Mouse (Mus musculus) CD4-positive naive resting alpha-beta T cell, adult 57 days (primary cell): ENCODE results near the gene Fbxl8. TPM values are rescaled to one million over a fixed set of nuclear protein-coding genes. Genes with fewer than 3 reads are reported as not detected.

Source experiments
- total RNA-seq: library from RNA; stranded (reverse); gene quantifications from one replicate; pipeline ENCODE4 v1.2.4, GENCODE M21; 2023

The Fbxl8 gene
- 11.0 TPM for total RNA-seq

DNA sequence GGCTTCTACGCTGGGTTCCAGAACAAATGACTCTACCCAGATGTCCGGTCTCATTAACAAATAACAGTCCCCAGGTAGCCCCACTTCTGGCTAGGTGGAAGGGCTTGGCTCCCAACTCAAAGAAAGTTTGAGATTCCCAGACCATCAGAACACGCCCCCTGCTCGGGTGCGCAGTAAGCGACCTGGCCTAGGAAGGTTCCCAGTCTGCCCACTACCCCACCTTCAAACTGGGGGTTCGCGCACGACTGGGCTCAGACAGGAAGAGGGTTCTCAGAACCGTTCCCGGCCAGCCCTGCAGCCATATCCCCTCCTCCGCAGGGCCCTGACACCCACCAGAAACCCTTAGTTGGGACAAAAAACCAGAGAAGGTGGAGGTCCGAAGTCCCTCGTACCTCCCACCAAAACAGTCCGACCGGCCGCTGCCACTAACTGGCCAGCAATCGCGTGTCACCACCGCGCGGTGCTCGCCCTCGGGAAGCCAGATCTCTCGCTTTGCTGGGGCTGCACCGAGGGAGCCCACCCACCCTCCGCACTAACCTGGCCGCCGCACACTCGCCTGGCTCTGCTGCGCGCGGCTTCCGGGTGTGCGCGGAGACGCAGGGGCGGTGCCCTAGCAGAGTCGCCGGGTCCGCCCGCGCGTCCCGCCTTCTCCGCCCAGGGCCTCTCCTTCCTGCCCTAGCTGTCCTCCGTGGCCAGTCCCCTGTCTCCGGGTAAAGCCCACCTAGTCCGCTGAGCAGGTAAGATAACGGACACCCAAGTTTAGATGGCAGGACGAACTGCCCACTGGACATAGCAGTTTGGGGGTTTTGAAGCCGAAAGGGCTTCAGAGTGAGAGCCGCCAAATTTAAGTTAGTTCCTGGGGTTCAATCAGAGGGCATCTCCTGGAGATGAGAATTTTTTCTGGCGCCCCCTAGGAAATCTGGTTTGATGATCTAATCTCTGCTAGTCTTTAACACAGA is at the start of gene Fbxl8, which contains the start of gene Tradd:
Gene Fbxl8 (plus strand): TSS at position 625 of the 959 bp plus-strand sequence.
Gene Tradd (minus strand): TSS at position 586 of the 959 bp plus-strand sequence.

DNA sequence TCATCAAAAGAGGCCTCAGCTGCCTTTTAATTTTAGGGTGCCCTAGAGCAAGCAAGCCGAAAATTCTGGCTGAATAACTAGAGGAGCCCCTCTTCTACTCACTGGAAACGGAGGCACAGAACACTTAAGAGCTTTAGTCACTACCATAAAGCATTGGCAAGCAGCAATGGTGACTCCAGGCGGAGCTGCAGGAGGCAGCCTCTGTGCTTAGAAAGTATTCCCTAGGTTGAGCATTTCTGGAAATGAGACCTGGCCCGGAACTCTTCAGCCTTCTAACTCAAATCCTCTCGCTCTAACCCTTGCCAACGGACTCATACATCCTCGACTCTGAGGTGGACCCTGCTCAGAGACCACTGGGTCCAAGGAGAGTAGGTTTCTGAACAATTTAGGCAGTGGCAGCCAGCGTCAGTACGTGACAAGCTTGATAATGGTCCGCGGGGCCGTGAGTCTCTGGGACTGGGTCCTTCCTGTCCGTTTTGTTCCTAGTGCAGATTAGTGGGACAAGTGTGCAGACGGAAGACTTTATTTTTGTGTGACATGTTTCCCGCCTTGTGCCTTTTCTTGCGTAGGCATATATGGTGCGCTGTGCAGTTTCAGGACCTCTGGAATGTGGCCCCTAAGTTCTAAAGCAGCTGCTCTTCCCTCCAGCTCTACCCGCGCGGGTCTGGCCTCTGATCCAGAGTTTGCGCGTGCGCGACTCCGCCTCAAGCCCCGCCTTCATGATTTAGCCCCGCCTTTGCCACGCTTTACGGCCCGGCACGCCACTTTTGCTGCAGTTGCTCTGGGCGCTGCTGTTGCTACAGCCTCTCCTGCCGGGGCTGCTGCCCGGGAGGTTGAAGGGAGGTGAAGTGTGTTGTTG is 39.8 kb upstream of the Fbxl8 start, which contains the start of gene D230025D16Rik:
Gene D230025D16Rik (plus strand): TSS at position 733 of the 859 bp plus-strand sequence.

GRCm38 (mm10) chr8:105254966-105255350 is 9.5 kb upstream of the Fbxl8 start, which contains the start of gene B3gnt9:
Gene B3gnt9 (minus strand): TSS chr8:105255153.

DNA sequence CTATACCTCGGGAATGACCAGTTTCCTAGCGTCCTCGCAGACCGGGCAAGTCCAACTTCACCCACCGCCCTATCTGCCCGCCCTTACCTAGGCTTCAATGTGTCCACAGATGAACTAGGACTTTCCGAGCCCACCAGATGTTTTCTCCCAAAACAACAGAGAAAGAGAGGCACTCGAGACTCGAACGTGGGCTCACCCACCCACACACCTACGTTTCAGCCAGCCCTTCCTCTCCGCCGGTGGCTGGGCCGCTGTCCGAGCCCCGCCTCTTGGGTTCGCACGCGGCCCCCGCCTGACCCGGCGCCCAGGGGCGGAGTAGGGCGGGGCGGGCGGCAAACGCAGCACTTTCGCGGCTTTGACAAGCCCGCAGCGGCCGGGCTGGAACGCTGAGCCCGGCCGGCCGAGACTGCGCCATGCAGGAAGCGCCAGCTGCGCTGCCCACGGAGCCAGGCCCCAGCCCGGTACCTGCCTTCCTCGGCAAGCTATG is 5.1 kb downstream of the Fbxl8 start, which contains the start of gene Hsf4:
Gene Hsf4 (plus strand): TSS at position 341 of the 487 bp plus-strand sequence.

GRCm38 (mm10) chr8:105275840-105276239 is 11.4 kb downstream of the Fbxl8 start, which contains the start of gene Nol3:
Gene Nol3 (plus strand): TSS chr8:105276140.

DNA sequence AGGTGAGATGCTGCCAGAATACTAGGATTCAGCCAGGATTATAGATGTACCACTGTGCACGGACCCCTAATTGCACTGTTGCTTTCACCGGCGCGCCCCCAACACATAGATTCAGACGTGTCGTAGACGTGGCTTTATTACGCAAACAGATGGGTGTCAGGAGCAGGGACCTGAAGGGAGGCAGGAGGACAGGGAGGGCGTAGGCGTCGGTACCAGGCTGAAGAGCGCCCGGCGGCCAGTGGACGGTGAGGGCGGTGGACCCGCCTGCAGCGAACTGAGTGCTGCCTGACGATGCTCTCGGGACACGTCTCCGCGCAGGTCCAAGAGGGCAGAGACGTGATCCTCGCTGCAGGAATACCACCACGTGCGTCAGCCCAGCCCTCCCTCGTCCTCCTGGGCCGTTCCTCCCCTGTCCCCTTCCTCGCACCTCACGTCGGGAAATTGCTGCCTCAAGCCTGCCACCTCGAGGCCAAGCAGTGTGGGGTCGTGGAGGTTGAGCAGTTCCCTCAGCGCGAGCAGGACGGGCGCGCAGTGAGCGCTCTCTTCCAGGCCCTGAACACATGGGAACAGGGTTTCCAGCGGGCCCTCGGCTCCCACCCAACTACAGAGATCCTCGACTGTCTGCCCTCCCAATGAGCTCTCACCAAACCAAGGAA is 25.5 kb downstream of the Fbxl8 start, which contains the start of gene 4931428F04Rik:
Gene 4931428F04Rik (minus strand): TSS at position 60 of the 656 bp plus-strand sequence.

GRCm38 (mm10) chr8:105295895-105296573 is 31.6 kb downstream of the Fbxl8 start, which contains the start of gene Exoc3l:
Gene Exoc3l (minus strand): TSS chr8:105296101.

GRCm38 (mm10) chr8:105297511-105298192 is 33.2 kb downstream of the Fbxl8 start, which contains the start of gene E2f4:
Gene E2f4 (plus strand): TSS chr8:105297663.

GRCm38 (mm10) chr8:105305211-105306145 is 41.0 kb downstream of the Fbxl8 start, which contains the start of gene Elmo3:
Gene Elmo3 (plus strand): TSS chr8:105305601.

Other genes with a start within 250 kb of the Fbxl8 start
- gene Ces3a, start 216.0 kb upstream of the Fbxl8 start, total RNA-seq: not detected
- gene Ces3b, start 180.9 kb upstream of the Fbxl8 start, total RNA-seq: not detected
- gene Ces4a, start 132.8 kb upstream of the Fbxl8 start, total RNA-seq: not detected
- 99.9 TPM for gene Cbfb, start 94.0 kb upstream of the Fbxl8 start, total RNA-seq
- 25.0 TPM for gene D230025D16Rik, start 39.5 kb upstream of the Fbxl8 start, total RNA-seq
- gene B3gnt9, start 9.5 kb upstream of the Fbxl8 start, total RNA-seq: 2.3 TPM
- 25.6 TPM for gene Tradd, start within 50 bp of the Fbxl8 start, total RNA-seq
- 1.0 TPM for gene Hsf4, start 5.2 kb downstream of the Fbxl8 start, total RNA-seq
- gene Nol3, start 11.5 kb downstream of the Fbxl8 start, total RNA-seq: not detected
- gene 4931428F04Rik, start 25.2 kb downstream of the Fbxl8 start, total RNA-seq: 4.5 TPM
- gene Exoc3l, start 31.5 kb downstream of the Fbxl8 start, total RNA-seq: 1.7 TPM
- gene E2f4, start 33.0 kb downstream of the Fbxl8 start, total RNA-seq: 85.2 TPM
- gene Elmo3, start 41.0 kb downstream of the Fbxl8 start, total RNA-seq: 3.6 TPM
- gene Lrrc29, start 61.6 kb downstream of the Fbxl8 start, total RNA-seq: 7.3 TPM
- gene Tmem208, start 61.7 kb downstream of the Fbxl8 start, total RNA-seq: 33.2 TPM
- 27.3 TPM for gene Fhod1, start 83.3 kb downstream of the Fbxl8 start, total RNA-seq
- 0.44 TPM for gene Slc9a5, start 84.2 kb downstream of the Fbxl8 start, total RNA-seq
- not detected for gene Plekhg4, start 108.6 kb downstream of the Fbxl8 start, total RNA-seq
- not detected for gene Kctd19, start 148.9 kb downstream of the Fbxl8 start, total RNA-seq
- not detected for gene Lrrc36, start 148.9 kb downstream of the Fbxl8 start, total RNA-seq
- 1.8 TPM for gene Tppp3, start 206.9 kb downstream of the Fbxl8 start, total RNA-seq
- 4.1 TPM for gene Zdhhc1, start 232.3 kb downstream of the Fbxl8 start, total RNA-seq